Mouse (Mus musculus): ENCODE data around the gene Coq2. TPM values are rescaled to one million over a fixed set of nuclear protein-coding genes. Genes with fewer than 3 reads are reported as not detected.

Coq2 gene
- polyA plus RNA-seq, 1 experiment from 2014 or later: 25.8 TPM

GRCm38 (mm10) chr5:100685631-100686030 lies 10.7 kb upstream of the Coq2 start:
- no peak for ATAC-seq
- no peak overlapping the region for H3K4me2 ChIP-seq (ENCODE audit: low read depth, low read length)
- no peak for DNase-seq
- H3K36me3 ChIP-seq (replicated peaks; ENCODE audit: insufficient read depth, low read length): no peaks in the 10 kb centered on the region
- no peaks in the 10 kb centered on the region for H3K9me3 ChIP-seq (ENCODE audit: low read length)
- no peak overlapping the region for H3K4me3 ChIP-seq (ENCODE audit: low read depth, low read length)
- no peak for TF ChIP-seq EP300 (IDR thresholded peaks at IDR 0.05; ENCODE audit: low read depth)
- peak; percentile 41 for TF ChIP-seq CTCF (IDR thresholded peaks at IDR 0.05; ENCODE audit: low read depth)
- no peak overlapping the region for H3K9ac ChIP-seq (replicated peaks)
- no peaks in the 10 kb centered on the region for H3K4me1 ChIP-seq (ENCODE audit: insufficient read depth)
- 66% methylated on average over 4 of the region's 4 CpGs for WGBS (ENCODE audit: insufficient replicate concordance)
- H3K27ac ChIP-seq (ENCODE audit: low read depth): no peak overlapping the region
- H3K27me3 ChIP-seq (ENCODE audit: insufficient read depth, low read length): no peaks in the 10 kb centered on the region

- peak; percentile 36; the same call in 1 of the 2 replicates for ATAC-seq
These were observed 5.6 kb upstream of the Coq2 start for GRCm38 (mm10) chr5:100680542-100680933.

GRCm38 (mm10) chr5:100679911-100680541 lies 5.1 kb upstream of the Coq2 start:
- no peak for TF ChIP-seq CTCF (IDR thresholded peaks at IDR 0.05; ENCODE audit: low read depth)
- no peak for TF ChIP-seq EP300 (IDR thresholded peaks at IDR 0.05; ENCODE audit: low read depth)
- WGBS (ENCODE audit: insufficient replicate concordance): 67% methylated on average over 18 of the region's 18 CpGs
- Histone ChIP-seq H3K4me2 (ENCODE audit: low read depth, low read length) (no peak overlapping the region), H3K27ac (ENCODE audit: low read depth) (peak overlapping the region; percentile 64), H3K27me3 (ENCODE audit: insufficient read depth, low read length) (no peaks in the 10 kb centered on the region), H3K4me3 (ENCODE audit: low read depth, low read length) (no peak overlapping the region), H3K36me3 (replicated peaks; ENCODE audit: insufficient read depth, low read length) (no peaks in the 10 kb centered on the region), H3K9ac (replicated peaks) (no peak overlapping the region), H3K4me1 (ENCODE audit: insufficient read depth) (no peaks in the 10 kb centered on the region), H3K9me3 (ENCODE audit: low read length) (no peaks in the 10 kb centered on the region)
- ATAC-seq: peak; percentile 64; the same call in 1 of the 2 replicates
- DNase-seq: no peak

More at GRCm38 (mm10) chr5:100680542-100680933, 5.6 kb upstream of the Coq2 start:
- Histone ChIP-seq H3K9me3 (ENCODE audit: low read length) (no peaks in the 10 kb centered on the region), H3K4me1 (ENCODE audit: insufficient read depth) (no peaks in the 10 kb centered on the region), H3K4me2 (ENCODE audit: low read depth, low read length) (no peak overlapping the region), H3K27me3 (ENCODE audit: insufficient read depth, low read length) (no peaks in the 10 kb centered on the region), H3K27ac (ENCODE audit: low read depth) (peak overlapping the region; percentile 46), H3K36me3 (replicated peaks; ENCODE audit: insufficient read depth, low read length) (no peaks in the 10 kb centered on the region), H3K9ac (replicated peaks) (no peak overlapping the region), H3K4me3 (ENCODE audit: low read depth, low read length) (no peak overlapping the region)
- DNase-seq: no peak
- 64% methylated on average over 6 of the region's 6 CpGs for WGBS (ENCODE audit: insufficient replicate concordance)
- no peak for TF ChIP-seq CTCF (IDR thresholded peaks at IDR 0.05; ENCODE audit: low read depth)
- no peak for TF ChIP-seq EP300 (IDR thresholded peaks at IDR 0.05; ENCODE audit: low read depth)

GRCm38 (mm10) chr5:100673745-100674486 lies 1.0 kb downstream of the Coq2 start:
- TF ChIP-seq EP300 (IDR thresholded peaks at IDR 0.05; ENCODE audit: low read depth) (no peak), CTCF (IDR thresholded peaks at IDR 0.05; ENCODE audit: low read depth) (no peak)
- DNase-seq (peak; percentile 92), ATAC-seq (peak; percentile 95)
- peak overlapping the region; percentile 94 for H3K4me2 ChIP-seq (ENCODE audit: low read depth, low read length)
- H3K27ac ChIP-seq (ENCODE audit: low read depth): peak overlapping the region; percentile 89
- H3K27me3 ChIP-seq (ENCODE audit: insufficient read depth, low read length): no peaks in the 10 kb centered on the region
- H3K36me3 ChIP-seq (replicated peaks; ENCODE audit: insufficient read depth, low read length): 0 out of 2 replicates have a peak, but pooled peaks cover 3% of the 10 kb centered on the region
- peak overlapping the region; percentile 90 for H3K9ac ChIP-seq (replicated peaks)
- peak overlapping the region; percentile 93 for H3K4me3 ChIP-seq (ENCODE audit: low read depth, low read length)
- WGBS (ENCODE audit: insufficient replicate concordance): under 1% methylated on average over 64 of the region's 71 CpGs
- peaks cover 9% of the 10 kb centered on the region; the same call in 1 of the 2 replicates for H3K4me1 ChIP-seq (ENCODE audit: insufficient read depth)
- no peaks in the 10 kb centered on the region for H3K9me3 ChIP-seq (ENCODE audit: low read length)

- Histone ChIP-seq H3K9me3 (ENCODE audit: low read length) (no peaks in the 10 kb centered on the region), H3K4me2 (ENCODE audit: low read depth, low read length) (peak overlapping the region; percentile 94; the same call in 1 of the 2 replicates), H3K9ac (replicated peaks) (no peak overlapping the region), H3K27ac (ENCODE audit: low read depth) (no peak overlapping the region), H3K4me1 (ENCODE audit: insufficient read depth) (peaks cover 9% of the 10 kb centered on the region; the same call in 1 of the 2 replicates), H3K36me3 (replicated peaks; ENCODE audit: insufficient read depth, low read length) (peaks cover 9% of the 10 kb centered on the region), H3K4me3 (ENCODE audit: low read depth, low read length) (no peak overlapping the region), H3K27me3 (ENCODE audit: insufficient read depth, low read length) (no peaks in the 10 kb centered on the region)
- TF ChIP-seq CTCF (IDR thresholded peaks at IDR 0.05; ENCODE audit: low read depth) (no peak), EP300 (IDR thresholded peaks at IDR 0.05; ENCODE audit: low read depth) (no peak)
- DNase-seq: no peak
- no peak for ATAC-seq
- WGBS (ENCODE audit: insufficient replicate concordance): 63% methylated on average over 4 of the region's 4 CpGs
These were observed 2.5 kb downstream of the Coq2 start for GRCm38 (mm10) chr5:100672403-100672802.

GRCm38 (mm10) chr5:100671897-100672296 lies 3.0 kb downstream of the Coq2 start:
- Histone ChIP-seq H3K27ac (ENCODE audit: low read depth) (no peak overlapping the region), H3K9me3 (ENCODE audit: low read length) (no peaks in the 10 kb centered on the region), H3K9ac (replicated peaks) (no peak overlapping the region), H3K4me2 (ENCODE audit: low read depth, low read length) (no peak overlapping the region), H3K4me1 (ENCODE audit: insufficient read depth) (peaks cover 9% of the 10 kb centered on the region; the same call in 1 of the 2 replicates), H3K4me3 (ENCODE audit: low read depth, low read length) (no peak overlapping the region), H3K36me3 (replicated peaks; ENCODE audit: insufficient read depth, low read length) (peaks cover 11% of the 10 kb centered on the region), H3K27me3 (ENCODE audit: insufficient read depth, low read length) (no peaks in the 10 kb centered on the region)
- TF ChIP-seq EP300 (IDR thresholded peaks at IDR 0.05; ENCODE audit: low read depth): no peak
- no peak for TF ChIP-seq CTCF (IDR thresholded peaks at IDR 0.05; ENCODE audit: low read depth)
- DNase-seq (no peak), ATAC-seq (no peak)
- 52% methylated on average over 3 of the region's 3 CpGs for WGBS (ENCODE audit: insufficient replicate concordance)
